Comparison of ENCODE assay signal across 10 mouse cellular contexts in the genomic region with DNA sequence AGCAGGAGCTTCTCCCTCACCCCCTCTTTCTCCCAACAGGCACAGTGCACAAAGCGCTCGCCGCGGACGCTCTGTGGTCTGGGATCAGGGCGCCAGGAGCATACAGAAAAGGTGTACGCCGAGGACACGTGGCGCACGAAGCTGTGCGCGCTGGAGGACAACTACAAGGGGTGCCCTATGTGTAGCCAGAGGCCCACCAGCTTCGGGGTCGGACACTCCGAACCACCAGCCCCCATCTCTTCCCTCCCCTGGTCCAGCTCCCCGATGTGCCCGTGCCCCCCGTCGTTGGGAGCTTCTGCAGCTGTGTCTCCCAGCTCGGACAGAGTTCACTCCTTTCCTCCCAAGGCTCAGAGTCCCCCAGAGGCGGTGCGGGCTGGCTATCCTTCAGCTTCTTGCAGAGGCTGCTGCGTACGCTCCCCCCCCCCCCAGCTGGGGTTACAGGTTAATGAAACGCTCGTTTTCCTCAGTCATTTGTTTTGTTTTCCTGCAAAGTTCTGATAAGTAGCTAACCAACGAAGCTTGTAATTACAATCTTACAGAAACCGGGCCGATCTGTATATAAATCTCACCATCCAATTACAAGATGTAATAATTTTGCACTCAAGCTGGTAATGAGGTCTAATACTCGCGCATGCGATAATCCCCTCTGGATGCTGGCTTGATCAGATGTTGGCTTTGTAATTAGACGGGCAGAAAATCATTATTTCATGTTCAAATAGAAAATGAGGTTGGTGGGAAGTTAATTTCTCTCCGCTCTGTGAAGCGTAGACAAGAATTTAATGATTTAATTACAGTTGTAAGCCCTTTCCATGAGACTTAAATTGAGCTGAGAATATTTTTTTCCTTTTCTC. TPM values are rescaled to one million over a fixed set of nuclear protein-coding genes. Genes with fewer than 3 reads are reported as not detected.
A peak's percentile ranks its signal among the peaks of the same experiment; 100 is the strongest.
DNase-seq lines count a peak whose midpoint lies in the region; ATAC-seq lines count a peak whose summit lies in the region.
"Had no signal": no experiment of that assay in that cellular context is flagged by ENCODE, and none has a peak within 500 bp of the region (broad histone marks: within the 10 kb centered on the region; RNA-seq: fewer than 3 reads in every experiment).

No protein-coding gene starts in this region.

- WGBS in forebrain, embryonic 14.5 days: under 1% methylated on average over 36 of the region's 36 CpGs
- WGBS in limb, embryonic 10.5 days: under 1% methylated on average over 36 of the region's 36 CpGs

- peaks cover 91% of the 10 kb centered on the region for H3K27me3 ChIP-seq in forebrain, embryonic 14.5 days (replicated peaks; ENCODE audit: control insufficient read depth, insufficient read depth, low read length)
- H3K27me3 ChIP-seq in limb, embryonic 10.5 days (ENCODE audit: low read depth, poor library complexity, severe bottlenecking): peaks cover 100% of the 10 kb centered on the region

- H3K9ac ChIP-seq in forebrain, embryonic 14.5 days (ENCODE audit: low read length): no peak overlapping the region
- H3K9ac ChIP-seq: liver, embryonic 15.5 days had no signal

- peak; percentile 44 for DNase-seq in kidney, adult 18-20 months
- no peak for DNase-seq in kidney, adult 11 months
- peak; percentile 27 for DNase-seq in forebrain, embryonic 14.5 days (ENCODE audit: low spot score)
- DNase-seq in limb, embryonic 10.5 days (ENCODE audit: low spot score): peak; percentile 71
- DNase-seq in retina, postnatal 1 day: peak; percentile 73
- DNase-seq in right cerebral cortex, adult 18-20 months: no peak
- no peak for DNase-seq in left cerebral cortex, postnatal 10 days (ENCODE audit: extremely low spot score in 1 of 2, low spot score in 2 of 2)
- no peak for DNase-seq in layer of hippocampus, adult 9-10 months (ENCODE audit: low spot score)

- H3K27ac ChIP-seq in forebrain, embryonic 14.5 days (ENCODE audit: low read depth, low read length): no peak overlapping the region
- H3K27ac ChIP-seq in limb, embryonic 10.5 days: peak overlapping the region; percentile 83
- H3K27ac ChIP-seq: liver, embryonic 15.5 days had no signal

- H3K4me2 ChIP-seq in forebrain, embryonic 14.5 days (ENCODE audit: low read length): peak overlapping the region; percentile 32; the same call in 1 of the 2 replicates

- no peaks in the 10 kb centered on the region for H3K36me3 ChIP-seq in forebrain, embryonic 14.5 days (ENCODE audit: control insufficient read depth, insufficient read depth, low read length)
- H3K36me3 ChIP-seq in limb, embryonic 10.5 days: peaks cover 5% of the 10 kb centered on the region
- H3K36me3 ChIP-seq: liver, embryonic 15.5 days had no signal

- ATAC-seq in forebrain, embryonic 14.5 days: no peak

- peaks cover 7% of the 10 kb centered on the region for H3K4me1 ChIP-seq in forebrain, embryonic 14.5 days (ENCODE audit: control insufficient read depth, insufficient read depth, low read length)
- peaks cover 75% of the 10 kb centered on the region for H3K4me1 ChIP-seq in limb, embryonic 10.5 days

- intact Hi-C loops in left cerebral cortex, postnatal 10 days (cut with DNase I): loop anchor here (10.0 kb wide), 2 partner anchors 430 to 870 kb away; a partner anchor contains a TSS

- H3K9me3 ChIP-seq in forebrain, embryonic 14.5 days (replicated peaks; ENCODE audit: control insufficient read depth, low read length): no peaks in the 10 kb centered on the region
- H3K9me3 ChIP-seq in limb, embryonic 10.5 days (replicated peaks): no peaks in the 10 kb centered on the region
- H3K9me3 ChIP-seq: liver, embryonic 15.5 days had no signal

- no peak overlapping the region for H3K4me3 ChIP-seq in forebrain, embryonic 14.5 days (ENCODE audit: low read depth, low read length)
- peak overlapping the region; percentile 49 for H3K4me3 ChIP-seq in limb, embryonic 10.5 days

RNA-seq across cellular contexts. Expression of a gene that starts 2.8 kb away (rescaled TPM):
- polyA plus RNA-seq in forebrain, embryonic 14.5 days (2014; fragmentation: Nextera tagmentation; extraction: Ambion mirVana): 1.4 and 1.5 TPM in 2 replicates
- polyA plus RNA-seq in limb, embryonic 10.5 days (2016; fragmentation: Nextera tagmentation; extraction: Ambion mirVana): 34.2 and 34.4 TPM in 2 replicates
- under 1 TPM; 0.17 to 0.18 TPM for total RNA-seq in left cerebral cortex, postnatal 10 days (2021)
- total RNA-seq: MEL had no signal

Comparison
In these comparisons a context has a peak if more than half of its experiments do, and no peak if none do; other contexts are left out.
1. DNase-seq: peak in kidney, adult 18-20 months (single experiment), forebrain, embryonic 14.5 days (single experiment), limb, embryonic 10.5 days (single experiment) and retina, postnatal 1 day (single experiment); none in kidney, adult 11 months (single experiment), right cerebral cortex, adult 18-20 months (single experiment), left cerebral cortex, postnatal 10 days (0 of 2) and layer of hippocampus, adult 9-10 months (single experiment).
2. RNA of a gene that starts 2.8 kb away (polyA plus RNA-seq): 34.2 to 34.4 TPM in limb, embryonic 10.5 days; 1.4 to 1.5 TPM in forebrain, embryonic 14.5 days; every median in the first group is over 10 times any median in the second.